Mouse (Mus musculus): ENCODE results near the gene Senp7.
"Not testable (repeated sequence)": the region's sequence is repeated elsewhere in the genome, so short reads cannot be mapped to it uniquely, and the experiment has no call there.

Gene Senp7

GRCm38 (mm10) chr16:56068523-56069070 lies 20.5 kb downstream of the Senp7 start:
- DNase-seq: no peak

- DNase-seq: no peak
Observed at GRCm38 (mm10) chr16:56071317-56072232, 23.4 kb downstream of the Senp7 start.

GRCm38 (mm10) chr16:56072533-56072932 lies 24.4 kb downstream of the Senp7 start:
- no peak for DNase-seq

- not testable (repeated sequence) for DNase-seq
Observed at GRCm38 (mm10) chr16:56073150-56073549, 25.0 kb downstream of the Senp7 start.

- no peak for DNase-seq
Observed at GRCm38 (mm10) chr16:56074122-56074521, 26.0 kb downstream of the Senp7 start.

GRCm38 (mm10) chr16:56074565-56074964 lies 26.4 kb downstream of the Senp7 start:
- DNase-seq: no peak

- DNase-seq: peak; percentile 89
Observed at GRCm38 (mm10) chr16:56075222-56076111, 27.3 kb downstream of the Senp7 start.

- DNase-seq: no peak
Observed at GRCm38 (mm10) chr16:56076121-56076869, 28.2 kb downstream of the Senp7 start.

- DNase-seq: no peak
Observed at GRCm38 (mm10) chr16:56079419-56079818, 31.3 kb downstream of the Senp7 start.

GRCm38 (mm10) chr16:56081691-56082090 lies 33.6 kb downstream of the Senp7 start:
- DNase-seq: no peak

- DNase-seq: no peak
Observed at GRCm38 (mm10) chr16:56086336-56086735, 38.2 kb downstream of the Senp7 start.

GRCm38 (mm10) chr16:56090385-56090784 lies 42.2 kb downstream of the Senp7 start:
- DNase-seq: no peak

- not testable (repeated sequence) for DNase-seq
Observed at GRCm38 (mm10) chr16:56096401-56097018, 48.4 kb downstream of the Senp7 start.

GRCm38 (mm10) chr16:56115706-56116105 lies 67.6 kb downstream of the Senp7 start:
- DNase-seq: no peak

GRCm38 (mm10) chr16:56116155-56116554 lies 68.0 kb downstream of the Senp7 start:
- DNase-seq: no peak

- DNase-seq: no peak
Observed at GRCm38 (mm10) chr16:56117327-56118180, 69.4 kb downstream of the Senp7 start.

GRCm38 (mm10) chr16:56122517-56122916 lies 74.4 kb downstream of the Senp7 start:
- DNase-seq: no peak

GRCm38 (mm10) chr16:56124045-56124444 lies 75.9 kb downstream of the Senp7 start:
- DNase-seq: no peak

GRCm38 (mm10) chr16:56131666-56132065 lies 83.5 kb downstream of the Senp7 start:
- no peak for DNase-seq

- DNase-seq: no peak
Observed at GRCm38 (mm10) chr16:56134149-56134548, 86.0 kb downstream of the Senp7 start.

GRCm38 (mm10) chr16:56137672-56138071 lies 89.5 kb downstream of the Senp7 start:
- not testable (repeated sequence) for DNase-seq
